Mouse (Mus musculus) G1E (cell line): ENCODE data around the gene Rps28.

ENCODE experiments used
- CTCF ChIP-seq: IDR thresholded peaks from 2 replicates; pipeline ENCODE4 v1.5.1; 2012; ENCODE audit warnings: low read depth, low read length, inconsistent platforms, mixed read lengths
- GATA1 ChIP-seq: IDR thresholded peaks from 2 replicates; pipeline ENCODE4 v1.6.1; 2012; ENCODE audit warnings: borderline replicate concordance, low read length, inconsistent platforms, mixed read lengths
- TAL1 ChIP-seq: conservative IDR thresholded peaks from 2 replicates; pipeline ENCODE4 v1.6.1; 2012; ENCODE audit warnings: low read depth, low read length, inconsistent platforms, mixed read lengths

DNA sequence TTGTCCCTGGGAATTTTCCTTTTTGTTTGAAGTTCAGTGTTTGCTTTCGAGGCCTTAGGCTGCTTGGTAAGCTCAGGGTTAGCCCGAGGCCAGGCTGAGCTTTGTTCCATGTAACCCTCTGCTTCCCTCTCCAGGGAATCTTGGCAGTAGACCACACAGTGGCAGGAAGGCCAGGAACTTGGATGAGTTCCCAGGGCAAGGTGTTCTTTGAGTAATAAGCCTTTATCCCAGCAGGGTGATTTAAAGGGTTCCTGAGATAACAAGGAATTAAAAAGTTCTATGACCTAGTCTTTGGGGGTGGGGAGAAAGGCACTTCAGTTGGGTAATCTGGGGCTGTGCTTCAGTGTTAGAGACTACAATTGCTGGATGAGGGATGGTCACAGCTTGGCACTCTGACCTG lies 4.5 kb upstream of the Rps28 start:
- TF ChIP-seq CTCF (no peak), TAL1 (no peak), GATA1 (no peak)
